Comparison of ENCODE assay signal across 12 mouse cellular contexts in genomic region chr5:67492893-67493302, GRCm38 (mm10).
DNase-seq lines count a peak whose midpoint lies in the region; ATAC-seq and TF ChIP-seq lines count a peak whose summit lies in the region.
"Had no signal": no experiment of that assay in that cellular context is flagged by ENCODE, and none has a peak within 500 bp of the region (broad histone marks: within the 10 kb centered on the region; RNA-seq: fewer than 3 reads in every experiment).

No protein-coding gene starts in this region.

- 43% methylated on average over 9 of the region's 9 CpGs for whole genome bisulfite sequencing in forebrain, embryonic 11.5 days
- WGBS in forebrain, embryonic 10.5 days: 50% methylated on average over 9 of the region's 9 CpGs
- 23% methylated on average over 9 of the region's 9 CpGs for WGBS in kidney, postnatal 0 days
- 26% methylated on average over 9 of the region's 9 CpGs for WGBS in stomach, embryonic 14.5 days
- 18% methylated on average over 9 of the region's 9 CpGs for WGBS in stomach, postnatal 0 days

- no peaks in the 10 kb centered on the region for H3K9me3 ChIP-seq in forebrain, embryonic 11.5 days (ENCODE audit: control insufficient read depth, low read length)
- H3K9me3 ChIP-seq in forebrain, embryonic 10.5 days: no peaks in the 10 kb centered on the region
- no peaks in the 10 kb centered on the region for H3K9me3 ChIP-seq in kidney, postnatal 0 days (replicated peaks; ENCODE audit: low read length)
- H3K9me3 ChIP-seq in stomach, embryonic 14.5 days (ENCODE audit: control insufficient read depth, low read depth, low read length): no peaks in the 10 kb centered on the region
- no peaks in the 10 kb centered on the region for H3K9me3 ChIP-seq in stomach, postnatal 0 days (ENCODE audit: control insufficient read depth, low read length)

- H3K4me3 ChIP-seq in forebrain, embryonic 11.5 days (ENCODE audit: low read depth, low read length): no peak overlapping the region
- H3K4me3 ChIP-seq in forebrain, embryonic 10.5 days: no peak overlapping the region
- H3K4me3 ChIP-seq in kidney, postnatal 0 days (replicated peaks; ENCODE audit: low read depth, low read length): no peak overlapping the region
- no peak overlapping the region for H3K4me3 ChIP-seq in stomach, embryonic 14.5 days (ENCODE audit: low read depth, low read length)
- H3K4me3 ChIP-seq in stomach, postnatal 0 days (ENCODE audit: low read depth, low read length): no peak overlapping the region
- H3K4me3 ChIP-seq: layer of hippocampus, adult 2 months had no signal

- TF ChIP-seq EP300 in stomach, postnatal 0 days (optimal IDR thresholded peaks at IDR 0.05): no peak

- H3K4me1 ChIP-seq in forebrain, embryonic 11.5 days (replicated peaks; ENCODE audit: control insufficient read depth, insufficient read depth, low read length): no peaks in the 10 kb centered on the region; the same call in 1 of the 2 replicates
- H3K4me1 ChIP-seq in forebrain, embryonic 10.5 days: peaks cover 10% of the 10 kb centered on the region
- H3K4me1 ChIP-seq in kidney, postnatal 0 days (replicated peaks; ENCODE audit: insufficient read depth, low read length): no peaks in the 10 kb centered on the region
- H3K4me1 ChIP-seq in stomach, embryonic 14.5 days (ENCODE audit: control insufficient read depth, insufficient read depth, low read length): no peaks in the 10 kb centered on the region; the same call in 1 of the 2 replicates
- H3K4me1 ChIP-seq in stomach, postnatal 0 days (replicated peaks; ENCODE audit: control insufficient read depth, insufficient read depth): no peaks in the 10 kb centered on the region

- H3K36me3 ChIP-seq in forebrain, embryonic 11.5 days (ENCODE audit: control insufficient read depth, insufficient read depth, low read length): no peaks in the 10 kb centered on the region
- H3K36me3 ChIP-seq in forebrain, embryonic 10.5 days (replicated peaks): no peaks in the 10 kb centered on the region
- no peaks in the 10 kb centered on the region for H3K36me3 ChIP-seq in kidney, postnatal 0 days (ENCODE audit: insufficient read depth, low read length)
- H3K36me3 ChIP-seq in stomach, embryonic 14.5 days (ENCODE audit: control insufficient read depth, insufficient read depth, low read length): no peaks in the 10 kb centered on the region
- H3K36me3 ChIP-seq in stomach, postnatal 0 days (ENCODE audit: control insufficient read depth, insufficient read depth, low read length): no peaks in the 10 kb centered on the region

- ATAC-seq in forebrain, embryonic 11.5 days (replicated peaks; ENCODE audit: low FRiP score): peak; percentile 64
- peak; percentile 33; the same call in 1 of the 2 replicates for ATAC-seq in kidney, postnatal 0 days (replicated peaks; ENCODE audit: low FRiP score, low read depth)
- ATAC-seq in stomach, embryonic 14.5 days (ENCODE audit: insufficient number of reproducible peaks, insufficient read depth, low FRiP score, low read depth): peak; percentile 53; the same call in 1 of the 2 replicates
- ATAC-seq in stomach, postnatal 0 days (ENCODE audit: low FRiP score, low TSS enrichment): no peak
- ATAC-seq in granulocyte monocyte progenitor cell, adult 5-6 weeks (replicated peaks; ENCODE audit: poor library complexity, severe bottlenecking): no peak

- H3K9ac ChIP-seq in forebrain, embryonic 11.5 days (ENCODE audit: low read length): no peak overlapping the region
- no peak overlapping the region for H3K9ac ChIP-seq in kidney, postnatal 0 days (ENCODE audit: low read depth, low read length)
- H3K9ac ChIP-seq in stomach, embryonic 14.5 days (replicated peaks; ENCODE audit: low read depth, low read length): no peak overlapping the region
- H3K9ac ChIP-seq in stomach, postnatal 0 days (ENCODE audit: low read length): no peak overlapping the region

- no peak overlapping the region for H3K4me2 ChIP-seq in forebrain, embryonic 11.5 days (ENCODE audit: low read depth, low read length, severe bottlenecking)
- H3K4me2 ChIP-seq in kidney, postnatal 0 days (ENCODE audit: low read length): no peak overlapping the region
- H3K4me2 ChIP-seq in stomach, embryonic 14.5 days (replicated peaks; ENCODE audit: low read depth, low read length): no peak overlapping the region
- no peak overlapping the region for H3K4me2 ChIP-seq in stomach, postnatal 0 days (replicated peaks; ENCODE audit: low read depth)

- no peak overlapping the region for H3K27ac ChIP-seq in forebrain, embryonic 11.5 days (ENCODE audit: low read depth, low read length)
- H3K27ac ChIP-seq in forebrain, embryonic 10.5 days: no peak overlapping the region
- no peak overlapping the region for H3K27ac ChIP-seq in kidney, postnatal 0 days
- H3K27ac ChIP-seq in stomach, embryonic 14.5 days (ENCODE audit: low read length): no peak overlapping the region
- no peak overlapping the region for H3K27ac ChIP-seq in stomach, postnatal 0 days (replicated peaks)
- H3K27ac ChIP-seq: layer of hippocampus, adult 2 months had no signal

- no peak for TF ChIP-seq CTCF in kidney, postnatal 0 days (IDR thresholded peaks at IDR 0.05; ENCODE audit: low read depth)
- no peak for TF ChIP-seq CTCF in stomach, postnatal 0 days (IDR thresholded peaks at IDR 0.05; ENCODE audit: low read depth)

- DNase-seq in forebrain, embryonic 11.5 days (ENCODE audit: low spot score): no peak
- DNase-seq in forebrain, embryonic 10.5 days (ENCODE audit: extremely low spot score, low spot score): no peak
- no peak for DNase-seq in kidney, postnatal 0 days (ENCODE audit: low spot score)
- DNase-seq in kidney, postnatal 36 days: no peak
- no peak for DNase-seq in stomach, postnatal 0 days (ENCODE audit: low spot score)
- no peak for DNase-seq in spleen, postnatal 4 days (ENCODE audit: low spot score in 2 of 2)
- DNase-seq: adrenal gland, postnatal 36 days; lung, adult 2 months; spleen, adult 18-20 months had no signal

- H3K27me3 ChIP-seq in forebrain, embryonic 11.5 days (ENCODE audit: control insufficient read depth, insufficient read depth, low read length): no peaks in the 10 kb centered on the region
- H3K27me3 ChIP-seq in forebrain, embryonic 10.5 days (ENCODE audit: poor library complexity, severe bottlenecking): no peaks in the 10 kb centered on the region
- H3K27me3 ChIP-seq in kidney, postnatal 0 days (ENCODE audit: insufficient read depth, low read length): no peaks in the 10 kb centered on the region
- H3K27me3 ChIP-seq in stomach, embryonic 14.5 days (ENCODE audit: control insufficient read depth, insufficient read depth, low read length): no peaks in the 10 kb centered on the region
- no peaks in the 10 kb centered on the region for H3K27me3 ChIP-seq in stomach, postnatal 0 days (ENCODE audit: control insufficient read depth, insufficient read depth, low read length)

Comparison
In these comparisons a context has a peak if more than half of its experiments do, and no peak if none do; other contexts are left out.
1. ATAC-seq: peak in forebrain, embryonic 11.5 days (single experiment), kidney, postnatal 0 days (single experiment) and stomach, embryonic 14.5 days (single experiment); none in stomach, postnatal 0 days (single experiment) and granulocyte monocyte progenitor cell, adult 5-6 weeks (single experiment).